Mouse (Mus musculus) limb, embryonic 11.5 days (tissue): Measurements from ENCODE around the gene Mamld1. TPM values are rescaled to one million over a fixed set of nuclear protein-coding genes. Genes with fewer than 3 reads are reported as not detected.

Experiments used
- ATAC-seq: fragments of 200-750 bp; cut with Nextera tagmentation; 2 replicates; pipeline ENCODE4 v1.8.0; 2017; ENCODE audit warnings: low read depth; ENCODE audit not compliant: insufficient number of reproducible peaks, low FRiP score, low TSS enrichment
- DNase-seq: peaks from one replicate; pipeline ENCODE4 v3.0.0-alpha.2; 2015; ENCODE audit warnings: low spot score
- H3K27ac ChIP-seq: fragments of 300-500 bp; sonication (generic); replicated peaks from 2 replicates; pipeline ENCODE4 v1.5.1; 2014; ENCODE audit warnings: low read depth, mild to moderate bottlenecking, low read length
- H3K27me3 ChIP-seq: fragments of 300-500 bp; sonication (generic); 2 replicates; pipeline ENCODE4 v1.6.1; 2014; ENCODE audit warnings: mild to moderate bottlenecking, low read length, mixed read lengths; ENCODE audit not compliant: control insufficient read depth, insufficient read depth
- H3K36me3 ChIP-seq: fragments of 300-500 bp; sonication (generic); 2 replicates; pipeline ENCODE4 v1.6.1; 2014; ENCODE audit warnings: mild to moderate bottlenecking, low read length, moderate library complexity, mixed read lengths; ENCODE audit not compliant: control insufficient read depth, insufficient read depth
- H3K4me1 ChIP-seq: fragments of 300-500 bp; sonication (generic); 2 replicates; pipeline ENCODE4 v1.6.1; 2014; ENCODE audit warnings: low read length, mixed read lengths; ENCODE audit not compliant: control insufficient read depth, insufficient read depth
- H3K4me2 ChIP-seq: fragments of 300-500 bp; sonication (generic); 2 replicates; pipeline ENCODE4 v1.6.1; 2014; ENCODE audit warnings: low read depth, mild to moderate bottlenecking, moderate library complexity; ENCODE audit not compliant: severe bottlenecking
- H3K4me3 ChIP-seq: fragments of 300-500 bp; sonication (generic); 2 replicates; pipeline ENCODE4 v1.5.1; 2014; ENCODE audit warnings: low read depth, low read length
- H3K9ac ChIP-seq: fragments of 300-500 bp; sonication (generic); 2 replicates; pipeline ENCODE4 v1.6.1; 2014; ENCODE audit warnings: mild to moderate bottlenecking, low read length
- H3K9me3 ChIP-seq: fragments of 300-500 bp; sonication (generic); 2 replicates; pipeline ENCODE4 v1.6.1; 2016; ENCODE audit warnings: low read length; ENCODE audit not compliant: control insufficient read depth
- WGBS: fragments of 180-500 bp; shearing (Covaris S2); extraction: QIAGEN DNeasy Blood & Tissue Kit; methylation state at CpG from one replicate; pipeline ENCODE4 v1.1.7; 2014; 5-methylcytosine and 5-hydroxymethylcytosine counted together
- polyA plus RNA-seq: library from polyadenylated mRNA; unstranded; fragments of >200 nt; fragmentation: Nextera tagmentation; extraction: Ambion mirVana; gene quantifications from 2 replicates; pipeline ENCODE4 v1.2.1, GENCODE M21; 2014

The Mamld1 gene
- polyA plus RNA-seq, 1 experiment from 2014 or later = 1.5 TPM

GRCm38 (mm10) chrX:71183671-71184070 lies 133.6 kb downstream of the Mamld1 start:
- WGBS = 91% methylated on average over 4 of the region's 4 CpGs
- DNase-seq (no peak), ATAC-seq (no peak)
- no peak overlapping the region for H3K9ac ChIP-seq
- H3K4me1 ChIP-seq = no peaks in the 10 kb centered on the region
- H3K27me3 ChIP-seq = no peaks in the 10 kb centered on the region
- H3K27ac ChIP-seq = no peak overlapping the region
- no peaks in the 10 kb centered on the region for H3K9me3 ChIP-seq
- H3K36me3 ChIP-seq = no peaks in the 10 kb centered on the region
- no peak overlapping the region for H3K4me2 ChIP-seq
- H3K4me3 ChIP-seq = no peak overlapping the region

GRCm38 (mm10) chrX:71186396-71186795 lies 136.3 kb downstream of the Mamld1 start:
- H3K9me3 ChIP-seq = no peaks in the 10 kb centered on the region
- no peak overlapping the region for H3K4me2 ChIP-seq
- no peak for ATAC-seq
- no peak overlapping the region for H3K27ac ChIP-seq
- WGBS = 69% methylated on average over 1 of the region's 1 CpGs
- H3K4me3 ChIP-seq = no peak overlapping the region
- no peaks in the 10 kb centered on the region for H3K36me3 ChIP-seq
- H3K27me3 ChIP-seq = no peaks in the 10 kb centered on the region
- H3K4me1 ChIP-seq = no peaks in the 10 kb centered on the region
- no peak for DNase-seq
- H3K9ac ChIP-seq = no peak overlapping the region

- no peak overlapping the region for H3K9ac ChIP-seq
- H3K9me3 ChIP-seq = no peaks in the 10 kb centered on the region
- no peaks in the 10 kb centered on the region for H3K27me3 ChIP-seq
- DNase-seq (no peak), ATAC-seq (no peak)
- no peak overlapping the region for H3K4me3 ChIP-seq
- no peaks in the 10 kb centered on the region for H3K4me1 ChIP-seq
- no peaks in the 10 kb centered on the region for H3K36me3 ChIP-seq
- H3K4me2 ChIP-seq = no peak overlapping the region
- 64% methylated on average over 2 of the region's 2 CpGs for WGBS
- no peak overlapping the region for H3K27ac ChIP-seq
These were observed 154.7 kb downstream of the Mamld1 start for GRCm38 (mm10) chrX:71204776-71205175.

Other genes starting within 250 kb of the Mamld1 start
- gene Mtm1, start 160.5 kb downstream of the Mamld1 start, polyA plus RNA-seq = 1.7 and 1.9 TPM in 2 replicates